ENCODE assay signal across 8 mouse cellular contexts in genomic region chr5:144267535-144268241, GRCm38 (mm10). TPM values are rescaled to one million over a fixed set of nuclear protein-coding genes. Genes with fewer than 3 reads are reported as not detected.
DNase-seq lines count a peak whose midpoint lies in the region; ATAC-seq and TF ChIP-seq lines count a peak whose summit lies in the region.
"Had no signal": no experiment of that assay in that cellular context is flagged by ENCODE, and none has a peak within 500 bp of the region (broad histone marks: within the 10 kb centered on the region; RNA-seq: fewer than 3 reads in every experiment).

No protein-coding gene starts in this region.

- H3K9me3 ChIP-seq in midbrain, embryonic 11.5 days (ENCODE audit: control insufficient read depth, low read length), result no peaks in the 10 kb centered on the region
- H3K9me3 ChIP-seq in midbrain, embryonic 14.5 days (ENCODE audit: control insufficient read depth, low read length), result no peaks in the 10 kb centered on the region
- H3K9me3 ChIP-seq in heart, embryonic 10.5 days, result no peaks in the 10 kb centered on the region
- H3K9me3 ChIP-seq: embryonic facial prominence, embryonic 12.5 days had no signal

- no peak for TF ChIP-seq POLR2A in lung, adult 2 months (IDR thresholded peaks at IDR 0.05; ENCODE audit: borderline replicate concordance, extremely low read depth, low read depth, low read length)
- TF ChIP-seq POLR2A in thymus, adult 2 months (IDR thresholded peaks at IDR 0.05; ENCODE audit: control insufficient read depth, extremely low read depth, insufficient read depth, low read length, poor library complexity), result no peak

- 92% methylated on average over 8 of the region's 8 CpGs for WGBS in midbrain, embryonic 11.5 days
- WGBS in midbrain, embryonic 14.5 days, result 85% methylated on average over 8 of the region's 8 CpGs
- WGBS in heart, embryonic 10.5 days, result 55% methylated on average over 8 of the region's 8 CpGs
- WGBS in lung, adult 2 months, result 47% methylated on average over 8 of the region's 8 CpGs
- 93% methylated on average over 8 of the region's 8 CpGs for WGBS in thymus, adult 2 months

- H3K36me3 ChIP-seq in midbrain, embryonic 11.5 days (ENCODE audit: control insufficient read depth, insufficient read depth, low read length), result no peaks in the 10 kb centered on the region; the same call in 1 of the 2 replicates
- H3K36me3 ChIP-seq in midbrain, embryonic 14.5 days (ENCODE audit: control insufficient read depth, insufficient read depth, low read length), result peaks cover 37% of the 10 kb centered on the region
- H3K36me3 ChIP-seq in heart, embryonic 10.5 days, result peaks cover 67% of the 10 kb centered on the region
- peaks cover 3% of the 10 kb centered on the region; the same call in 1 of the 2 replicates for H3K36me3 ChIP-seq in thymus, adult 2 months (ENCODE audit: control insufficient read depth, insufficient read depth, low read length)

- ATAC-seq in midbrain, embryonic 11.5 days (ENCODE audit: low FRiP score), result no peak
- ATAC-seq in midbrain, embryonic 14.5 days (ENCODE audit: low FRiP score, low TSS enrichment), result no peak
- no peak for ATAC-seq in frontal cortex, adult (ENCODE audit: low TSS enrichment)

- no peak overlapping the region for H3K4me2 ChIP-seq in midbrain, embryonic 11.5 days
- no peak overlapping the region for H3K4me2 ChIP-seq in midbrain, embryonic 14.5 days (ENCODE audit: low read length)
- H3K4me2 ChIP-seq: embryonic facial prominence, embryonic 12.5 days had no signal

- peak; percentile 57 for DNase-seq in midbrain, embryonic 11.5 days (ENCODE audit: low spot score, missing footprints)
- DNase-seq in midbrain, embryonic 14.5 days, result no peak
- DNase-seq in ZHBTc4 (ENCODE audit: low read depth, low spot score), result peak; percentile 72
- DNase-seq in heart, embryonic 10.5 days (ENCODE audit: low spot score), result no peak
- DNase-seq in lung, adult 2 months, result peak; percentile 56
- no peak for DNase-seq in thymus, adult 2 months

- no peaks in the 10 kb centered on the region for H3K4me1 ChIP-seq in midbrain, embryonic 11.5 days (ENCODE audit: control insufficient read depth, insufficient read depth, low read length)
- no peaks in the 10 kb centered on the region for H3K4me1 ChIP-seq in midbrain, embryonic 14.5 days (ENCODE audit: control insufficient read depth, insufficient read depth, low read length)
- peaks cover 61% of the 10 kb centered on the region for H3K4me1 ChIP-seq in heart, embryonic 10.5 days
- H3K4me1 ChIP-seq in lung, adult 2 months (ENCODE audit: control insufficient read depth, insufficient read depth, low read length), result peaks cover 12% of the 10 kb centered on the region
- no peaks in the 10 kb centered on the region for H3K4me1 ChIP-seq in thymus, adult 2 months (replicated peaks; ENCODE audit: control insufficient read depth, insufficient read depth, low read length)
- H3K4me1 ChIP-seq: embryonic facial prominence, embryonic 12.5 days had no signal

- H3K27ac ChIP-seq in midbrain, embryonic 11.5 days (ENCODE audit: low read depth, low read length), result no peak overlapping the region
- no peak overlapping the region for H3K27ac ChIP-seq in midbrain, embryonic 14.5 days (replicated peaks; ENCODE audit: low read depth, low read length)
- H3K27ac ChIP-seq in heart, embryonic 10.5 days, result peak overlapping the region; percentile 36; the same call in 1 of the 2 replicates
- no peak overlapping the region for H3K27ac ChIP-seq in thymus, adult 2 months (ENCODE audit: control insufficient read depth, insufficient read depth, low read length)
- H3K27ac ChIP-seq: embryonic facial prominence, embryonic 12.5 days had no signal

- H3K9ac ChIP-seq in midbrain, embryonic 11.5 days (ENCODE audit: low read length), result no peak overlapping the region
- H3K9ac ChIP-seq in midbrain, embryonic 14.5 days (replicated peaks; ENCODE audit: low read length), result no peak overlapping the region
- H3K9ac ChIP-seq: embryonic facial prominence, embryonic 12.5 days had no signal

- no peaks in the 10 kb centered on the region for H3K27me3 ChIP-seq in midbrain, embryonic 11.5 days (ENCODE audit: control insufficient read depth, insufficient read depth, low read length)
- H3K27me3 ChIP-seq in midbrain, embryonic 14.5 days (ENCODE audit: control insufficient read depth, insufficient read depth, low read length), result no peaks in the 10 kb centered on the region
- no peaks in the 10 kb centered on the region for H3K27me3 ChIP-seq in heart, embryonic 10.5 days (ENCODE audit: insufficient read depth, poor library complexity, severe bottlenecking)
- no peaks in the 10 kb centered on the region for H3K27me3 ChIP-seq in thymus, adult 2 months (ENCODE audit: control insufficient read depth, insufficient read depth, low read length)
- H3K27me3 ChIP-seq: embryonic facial prominence, embryonic 12.5 days had no signal

- H3K4me3 ChIP-seq in midbrain, embryonic 11.5 days (ENCODE audit: low read depth, low read length), result no peak overlapping the region
- H3K4me3 ChIP-seq in midbrain, embryonic 14.5 days (replicated peaks; ENCODE audit: low read depth, low read length), result no peak overlapping the region
- H3K4me3 ChIP-seq in heart, embryonic 10.5 days, result no peak overlapping the region
- no peak overlapping the region for H3K4me3 ChIP-seq in lung, adult 2 months (replicated peaks; ENCODE audit: extremely low read depth, low read depth, low read length)
- H3K4me3 ChIP-seq in thymus, adult 2 months (ENCODE audit: control insufficient read depth, insufficient read depth, low read length), result no peak overlapping the region
- H3K4me3 ChIP-seq: embryonic facial prominence, embryonic 12.5 days had no signal

- no peak for TF ChIP-seq CTCF in lung, adult 2 months (IDR thresholded peaks at IDR 0.05; ENCODE audit: insufficient read depth, low read length)
- no peak for TF ChIP-seq CTCF in thymus, adult 2 months (IDR thresholded peaks at IDR 0.05; ENCODE audit: borderline replicate concordance, control insufficient read depth, extremely low read depth, insufficient read depth, low read length, poor library complexity)

RNA-seq across cellular contexts. Expression of gene Bri3, which starts 23.5 kb away (rescaled TPM):
- polyA plus RNA-seq in midbrain, embryonic 11.5 days (2014; fragmentation: Nextera tagmentation; extraction: Ambion mirVana), result 123 and 130 TPM in 2 replicates
- 125 and 144 TPM in 2 replicates for polyA plus RNA-seq in midbrain, embryonic 14.5 days (2014; fragmentation: Nextera tagmentation; extraction: Ambion mirVana)
- 104 and 110 TPM in 2 replicates for polyA plus RNA-seq in heart, embryonic 10.5 days (2016; fragmentation: Nextera tagmentation; extraction: Ambion mirVana)
- 164 and 182 TPM in 2 replicates for polyA plus RNA-seq in lung, adult 2 months (2012; rRNA removed)
- 70.8 and 76.9 TPM in 2 replicates for polyA plus RNA-seq in thymus, adult 2 months (2012; rRNA removed)

RNA-seq across cellular contexts. Expression of gene Tecpr1, which starts 44.3 kb away (rescaled TPM):
- polyA plus RNA-seq in midbrain, embryonic 11.5 days (2014; fragmentation: Nextera tagmentation; extraction: Ambion mirVana), result 13.1 TPM in 2 replicates
- polyA plus RNA-seq in midbrain, embryonic 14.5 days (2014; fragmentation: Nextera tagmentation; extraction: Ambion mirVana), result 35.3 and 36.8 TPM in 2 replicates
- 15.1 and 18.7 TPM in 2 replicates for polyA plus RNA-seq in heart, embryonic 10.5 days (2016; fragmentation: Nextera tagmentation; extraction: Ambion mirVana)
- 107 and 117 TPM in 2 replicates for polyA plus RNA-seq in lung, adult 2 months (2012; rRNA removed)
- 220 and 240 TPM in 2 replicates for polyA plus RNA-seq in thymus, adult 2 months (2012; rRNA removed)

Comparison
In these comparisons a context has a peak if more than half of its experiments do, and no peak if none do; other contexts are left out.
1. DNase-seq: peak in midbrain, embryonic 11.5 days (single experiment), ZHBTc4 (single experiment) and lung, adult 2 months (single experiment); none in midbrain, embryonic 14.5 days (single experiment), heart, embryonic 10.5 days (single experiment) and thymus, adult 2 months (single experiment).